Mouse (Mus musculus) left cerebral cortex, adult 2 months (tissue): Measurements from ENCODE around the gene Kcnn1. TPM values are rescaled to one million over a fixed set of nuclear protein-coding genes. Genes with fewer than 3 reads are reported as not detected.
A peak's percentile ranks its signal among the peaks of the same experiment; 100 is the strongest.

Experiments used
- DNase-seq, 2 experiments: peaks; one replicate each; pipeline ENCODE4 v3.0.0; 2021 to 2022; ENCODE audit warnings: low spot score in 2 of 2, mixed read lengths in 1 of 2; ENCODE audit errors: extremely low spot score in 1 of 2
- H3K27ac ChIP-seq: fragments of 200-600 bp; 2 replicates; pipeline ENCODE4 v1.8.1; 2022
- H3K4me3 ChIP-seq: fragments of 200-600 bp; 2 replicates; pipeline ENCODE4 v1.8.1; 2022
- CTCF ChIP-seq: fragments of 200-600 bp; IDR thresholded peaks from 2 replicates; pipeline ENCODE4 v1.8.1; 2022; ENCODE audit warnings: antibody characterized with exemption, mild to moderate bottlenecking, moderate library complexity
- intact Hi-C: fragments of 180-260 bp; cut with DNase I; formaldehyde crosslinking; loops from one replicate; pipeline ENCODE4 v1.15.1; 2025
- long read RNA-seq, 2 experiments: library from polyadenylated mRNA; stranded (forward); transcript quantifications; one replicate each; pipeline ENCODE4 v2.0.0; 2021; ENCODE audit warnings: borderline mapping rate in 2 of 2
- total RNA-seq, 2 experiments: library from RNA; stranded (reverse); gene quantifications; 2 replicates each; pipeline ENCODE4 v1.2.3; 2021

The Kcnn1 gene
- total RNA-seq = 10 to 100 TPM; 20.0 to 20.4 TPM
- long read RNA-seq, experiment 1, partial matches to known transcripts = 1 of 15 reads
- long read RNA-seq, experiment 1, other reads (novel, unspliced or antisense) = 14 of 15 reads
- long read RNA-seq, experiment 2, partial matches to known transcripts = 2 of 15 reads
- long read RNA-seq, experiment 2, other reads (novel, unspliced or antisense) = 13 of 15 reads

GRCm38 (mm10) chr8:70862824-70863641 is at the start of gene Kcnn1:
TSS of gene Kcnn1 (minus strand) at chr8:70863258.
- no peak for DNase-seq
- H3K4me3 ChIP-seq = peak within 1 kb of the TSS; percentile 34
- H3K27ac ChIP-seq = peak within 1 kb of the TSS; percentile 50
- intact Hi-C loops = no loop called here
- TF ChIP-seq CTCF = no peak; the same call in 1 of the 2 replicates

- intact Hi-C loops = no loop called here
- no peak for DNase-seq
- H3K4me3 ChIP-seq = no peak overlapping the region
- H3K27ac ChIP-seq = no peak overlapping the region
- peak; percentile 32 for TF ChIP-seq CTCF
These were observed 48.5 kb upstream of the Kcnn1 start for GRCm38 (mm10) chr8:70911596-70911995.

GRCm38 (mm10) chr8:70907518-70907917 is 44.5 kb upstream of the Kcnn1 start:
- no peak for DNase-seq
- intact Hi-C loops = no loop called here
- H3K27ac ChIP-seq = no peak overlapping the region
- TF ChIP-seq CTCF = no peak
- H3K4me3 ChIP-seq = no peak overlapping the region

DNA sequence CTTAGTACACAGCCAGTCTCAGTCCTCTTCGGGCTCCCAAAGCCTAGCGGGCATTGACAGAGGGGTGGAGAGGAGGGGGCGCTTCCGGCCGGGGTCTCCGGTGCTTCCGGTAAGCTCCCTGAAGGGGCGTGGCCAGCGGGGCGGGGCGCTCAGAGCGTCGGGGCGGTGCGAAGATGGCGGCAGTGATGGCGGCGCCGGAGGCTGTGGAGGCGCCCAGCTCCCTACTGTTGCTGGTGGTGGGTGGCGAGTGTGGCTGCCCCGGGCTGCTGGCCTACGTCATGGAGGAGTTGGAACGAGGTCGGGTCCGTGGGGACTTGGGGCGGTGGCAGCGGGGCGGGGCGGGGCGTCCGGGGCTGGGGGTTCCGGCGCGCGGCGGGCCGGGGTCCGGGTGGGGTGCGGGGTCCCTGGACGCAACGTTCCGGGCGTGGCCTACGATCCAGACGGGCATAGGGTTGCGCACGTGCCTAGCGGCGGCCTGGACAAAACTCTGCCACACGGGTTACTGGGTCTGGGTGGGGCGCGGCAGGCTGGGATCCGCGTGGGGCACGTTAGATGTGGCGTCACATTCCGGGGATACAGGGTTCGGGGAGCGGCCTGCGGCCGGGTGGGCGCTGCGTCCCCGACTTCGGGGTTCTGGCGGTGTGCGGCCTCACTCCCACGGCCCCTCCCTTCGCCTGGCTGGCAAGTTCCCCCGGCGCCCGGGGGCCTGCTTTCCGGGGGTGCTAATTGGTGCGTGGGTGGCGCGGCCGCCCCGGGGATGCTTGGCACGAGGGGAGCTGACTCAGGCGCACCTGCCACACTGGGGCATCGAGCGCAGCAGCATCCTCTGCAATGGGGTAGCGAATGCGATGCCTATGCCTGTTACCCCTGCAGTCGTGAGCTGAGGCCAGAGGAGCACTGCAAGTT is 43.0 kb upstream of the Kcnn1 start, which contains the start of gene Map1s:
Gene Map1s, plus strand, starts transcription at position 102 of the 906 bp plus-strand sequence.
- peak; percentile 82 to 86 for DNase-seq
- H3K27ac ChIP-seq = peak within 1 kb of the TSS; percentile 94
- intact Hi-C loops = no loop called here
- TF ChIP-seq CTCF = no peak
- peak within 1 kb of the TSS; percentile 60 for H3K4me3 ChIP-seq

GRCm38 (mm10) chr8:70905463-70905830 is 42.4 kb upstream of the Kcnn1 start:
- no peak for DNase-seq
- no peak for TF ChIP-seq CTCF
- intact Hi-C loops = no loop called here
- peak overlapping the region; percentile 60 for H3K4me3 ChIP-seq
- peak overlapping the region; percentile 94 for H3K27ac ChIP-seq

- intact Hi-C loops = no loop called here
- TF ChIP-seq CTCF = no peak
These were observed 41.5 kb upstream of the Kcnn1 start for GRCm38 (mm10) chr8:70904532-70904931.

DNA sequence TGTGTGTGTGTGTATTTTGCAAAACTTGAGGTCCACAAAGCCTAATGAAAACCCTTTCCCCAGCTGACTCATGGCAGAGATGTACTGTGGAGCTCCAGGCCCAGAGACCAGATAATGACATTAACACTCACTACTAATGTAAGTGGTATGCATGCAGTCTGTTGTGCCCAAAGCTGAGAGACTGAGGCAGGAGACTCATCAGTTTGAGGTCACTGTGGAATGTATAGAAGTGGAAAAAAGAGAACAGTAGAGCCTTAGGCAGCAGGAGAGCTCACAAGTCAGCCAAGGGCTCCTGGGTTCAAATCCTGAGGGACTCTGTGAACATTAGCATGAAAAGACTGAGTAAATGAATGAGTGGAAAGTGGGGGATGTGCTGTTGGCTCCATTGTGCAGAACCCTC is 40.5 kb upstream of the Kcnn1 start:
- intact Hi-C loops = no loop called here

More at GRCm38 (mm10) chr8:70904532-70904931, 41.5 kb upstream of the Kcnn1 start:
- no peak for DNase-seq
- Histone ChIP-seq H3K4me3 (no peak overlapping the region), H3K27ac (no peak overlapping the region)

DNA sequence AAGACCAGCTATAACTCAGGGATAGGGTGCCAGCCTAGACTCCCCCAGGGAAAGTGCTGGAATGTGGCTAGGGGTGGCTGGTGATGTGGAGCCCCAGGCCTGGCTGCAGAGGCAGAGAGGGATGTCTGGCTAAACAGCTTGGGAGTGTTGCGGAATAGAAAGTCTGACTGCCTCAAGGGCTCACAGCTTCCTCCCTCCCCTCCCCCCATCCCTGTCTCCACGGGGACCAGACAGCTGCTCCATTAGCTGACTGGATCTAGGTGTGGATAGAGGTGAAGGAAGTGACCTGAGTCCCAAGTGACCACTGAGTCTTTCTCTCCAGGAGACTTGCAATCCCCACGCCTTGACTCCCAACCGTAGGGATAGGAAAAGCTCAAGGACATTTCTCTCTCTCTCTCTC is 40.1 kb upstream of the Kcnn1 start:
- H3K27ac ChIP-seq = no peak overlapping the region
- intact Hi-C loops = no loop called here

More for the DNA sequence above, 40.5 kb upstream of the Kcnn1 start:
- DNase-seq = no peak
- no peak overlapping the region for H3K4me3 ChIP-seq
- TF ChIP-seq CTCF = no peak
- no peak overlapping the region for H3K27ac ChIP-seq

DNA sequence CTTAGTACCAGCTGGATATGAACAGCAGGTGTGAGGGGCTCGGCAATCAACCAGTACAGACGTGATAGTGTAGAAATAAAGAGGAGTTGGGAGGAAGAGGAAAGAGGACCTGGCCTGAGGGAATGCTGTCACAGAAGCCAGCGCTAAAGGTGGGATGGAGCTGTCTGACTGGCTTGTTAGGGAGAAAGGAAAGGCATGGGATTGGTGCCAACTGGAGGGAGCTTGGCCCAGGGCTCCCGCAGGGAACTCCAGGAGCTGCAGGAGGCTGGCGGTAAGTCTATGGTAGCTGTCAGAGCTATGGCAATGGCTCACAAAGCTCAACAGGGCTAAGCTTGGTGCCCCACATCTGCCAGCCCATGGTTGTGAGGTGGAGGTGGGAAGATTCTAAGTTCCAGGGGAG is 39.2 kb upstream of the Kcnn1 start:
- TF ChIP-seq CTCF = no peak
- Histone ChIP-seq H3K4me3 (no peak overlapping the region), H3K27ac (no peak overlapping the region)
- no peak for DNase-seq
- intact Hi-C loops = no loop called here

More for the DNA sequence above, 40.1 kb upstream of the Kcnn1 start:
- H3K4me3 ChIP-seq = no peak overlapping the region
- DNase-seq = no peak
- TF ChIP-seq CTCF = no peak

- intact Hi-C loops = no loop called here
- TF ChIP-seq CTCF = no peak
- H3K4me3 ChIP-seq = no peak overlapping the region
- no peak overlapping the region for H3K27ac ChIP-seq
- DNase-seq = no peak
These were observed 37.9 kb upstream of the Kcnn1 start for GRCm38 (mm10) chr8:70900872-70901387.

- DNase-seq = no peak
- H3K4me3 ChIP-seq = no peak overlapping the region
- TF ChIP-seq CTCF = no peak
- H3K27ac ChIP-seq = no peak overlapping the region
- intact Hi-C loops = loop anchor here (2.0 to 10.0 kb wide), 4 partner anchors 66 to 566 kb away; partner anchors contain the start of genes Abhd8, Dda1, Mrpl34 and Use1
These were observed 36.2 kb upstream of the Kcnn1 start for GRCm38 (mm10) chr8:70899226-70899625.
